Mouse (Mus musculus) limb, embryonic 14.5 days (tissue): ENCODE results near the gene Bmpr2. TPM values are rescaled to one million over a fixed set of nuclear protein-coding genes. Genes with fewer than 3 reads are reported as not detected.

Source experiments
- ATAC-seq: fragments of 200-750 bp; cut with Nextera tagmentation; 2 replicates; pipeline ENCODE4 v1.8.0; 2017; ENCODE audit warnings: low read depth, moderate number of reproducible peaks, moderate TSS enrichment; ENCODE audit not compliant: low FRiP score
- DNase-seq: peaks from one replicate; pipeline ENCODE4 v3.0.0-alpha.2; 2015; ENCODE audit warnings: low spot score
- H3K27ac ChIP-seq: fragments of 300-500 bp; sonication (generic); replicated peaks from 2 replicates; pipeline ENCODE4 v1.5.1; 2014; ENCODE audit warnings: low read depth, mild to moderate bottlenecking, low read length, moderate library complexity, mixed read lengths
- H3K27me3 ChIP-seq: fragments of 300-500 bp; sonication (generic); 2 replicates; pipeline ENCODE4 v1.6.1; 2014; ENCODE audit warnings: low read length, mixed read lengths; ENCODE audit not compliant: control insufficient read depth, insufficient read depth
- H3K36me3 ChIP-seq: fragments of 300-500 bp; sonication (generic); 2 replicates; pipeline ENCODE4 v1.6.1; 2014; ENCODE audit warnings: mild to moderate bottlenecking, low read length, moderate library complexity, mixed read lengths; ENCODE audit not compliant: control insufficient read depth, insufficient read depth
- H3K4me1 ChIP-seq: fragments of 300-500 bp; sonication (generic); 2 replicates; pipeline ENCODE4 v1.6.1; 2014; ENCODE audit warnings: antibody characterized with exemption, low read length, mixed read lengths; ENCODE audit not compliant: control insufficient read depth, insufficient read depth
- H3K4me2 ChIP-seq: fragments of 300-500 bp; sonication (generic); replicated peaks from 2 replicates; pipeline ENCODE4 v1.6.1; 2014; ENCODE audit warnings: low read depth, mild to moderate bottlenecking, low read length, moderate library complexity; ENCODE audit not compliant: severe bottlenecking
- H3K4me3 ChIP-seq: fragments of 300-500 bp; sonication (generic); replicated peaks from 2 replicates; pipeline ENCODE4 v1.5.1; 2014; ENCODE audit warnings: low read length
- H3K9ac ChIP-seq: fragments of 300-500 bp; sonication (generic); 2 replicates; pipeline ENCODE4 v1.6.1; 2014; ENCODE audit warnings: mild to moderate bottlenecking, low read depth, low read length, moderate library complexity; ENCODE audit not compliant: severe bottlenecking
- H3K9me3 ChIP-seq: fragments of 300-500 bp; sonication (generic); 2 replicates; pipeline ENCODE4 v1.6.1; 2016; ENCODE audit warnings: low read length; ENCODE audit not compliant: control insufficient read depth
- POLR2A ChIP-seq: fragments of 200-500 bp; IDR thresholded peaks from 2 replicates; pipeline ENCODE4 v1.8.0; 2012; ENCODE audit warnings: inconsistent platforms, mild to moderate bottlenecking, moderate library complexity, borderline replicate concordance; ENCODE audit not compliant: insufficient read depth, insufficient read length; ENCODE audit errors: extremely low read depth
- WGBS: fragments of 180-500 bp; shearing (Covaris S2); extraction: QIAGEN DNeasy Blood & Tissue Kit; methylation state at CpG from one replicate; pipeline ENCODE4 v1.1.7; 2014; 5-methylcytosine and 5-hydroxymethylcytosine counted together
- polyA plus RNA-seq, 2 experiments: library from polyadenylated mRNA; depleted of rRNA in 1 of 2; stranded (reverse) in 1 of 2; unstranded in 1 of 2; fragments of >200 nt; fragmentation: Nextera tagmentation in 1 of 2; extraction: Ambion mirVana in 1 of 2; gene quantifications; 2 replicates each; pipeline versions ENCODE4 v1.2.1 to v1.2.3; 2012 to 2014

Bmpr2 gene
- polyA plus RNA-seq, 2 experiments = 14.6 to 15.2 TPM

- H3K4me1 ChIP-seq = peaks cover 19% of the 10 kb centered on the region
- TF ChIP-seq POLR2A = peak; percentile 82
Observed at GRCm38 (mm10) chr1:59912413-59913157, 149.4 kb downstream of the Bmpr2 start, which contains the start of gene Fam117b. Fam117b (plus strand) TSS chr1:59913006.

GRCm38 (mm10) chr1:59913195-59913868, 150.1 kb downstream of the Bmpr2 start:
- TF ChIP-seq POLR2A = no peak
- no peak for DNase-seq

More at GRCm38 (mm10) chr1:59912413-59913157, 149.4 kb downstream of the Bmpr2 start, which contains the start of gene Fam117b:
- peak; percentile 97 for DNase-seq
- peak; percentile 98 for ATAC-seq
- H3K9me3 ChIP-seq = no peaks in the 10 kb centered on the region
- H3K36me3 ChIP-seq = no peaks in the 10 kb centered on the region
- peak within 1 kb of the TSS; percentile 84 for H3K9ac ChIP-seq
- no peaks in the 10 kb centered on the region for H3K27me3 ChIP-seq
- H3K4me3 ChIP-seq = peak within 1 kb of the TSS; percentile 81
- peak within 1 kb of the TSS; percentile 81 for H3K27ac ChIP-seq
- peak within 1 kb of the TSS; percentile 66 for H3K4me2 ChIP-seq
- 3% methylated on average over 63 of the region's 72 CpGs for WGBS

GRCm38 (mm10) chr1:59913869-59914225, 150.6 kb downstream of the Bmpr2 start:
- Histone ChIP-seq H3K9me3 (no peaks in the 10 kb centered on the region), H3K36me3 (no peaks in the 10 kb centered on the region), H3K4me3 (peak overlapping the region; percentile 81), H3K27me3 (no peaks in the 10 kb centered on the region), H3K27ac (no peak overlapping the region), H3K4me1 (peaks cover 19% of the 10 kb centered on the region), H3K9ac (peak overlapping the region; percentile 84), H3K4me2 (peak overlapping the region; percentile 66)
- ATAC-seq (no peak), DNase-seq (peak; percentile 13)
- no peak for TF ChIP-seq POLR2A
- 2% methylated on average over 12 of the region's 12 CpGs for WGBS

More at GRCm38 (mm10) chr1:59913195-59913868, 150.1 kb downstream of the Bmpr2 start:
- peak overlapping the region; percentile 81 for H3K27ac ChIP-seq
- H3K4me2 ChIP-seq = peak overlapping the region; percentile 66
- H3K4me1 ChIP-seq = peaks cover 19% of the 10 kb centered on the region
- no peaks in the 10 kb centered on the region for H3K36me3 ChIP-seq
- no peaks in the 10 kb centered on the region for H3K27me3 ChIP-seq
- H3K9me3 ChIP-seq = no peaks in the 10 kb centered on the region
- WGBS = 9% methylated on average over 32 of the region's 98 CpGs
- H3K9ac ChIP-seq = peak overlapping the region; percentile 84
- peak overlapping the region; percentile 81 for H3K4me3 ChIP-seq
- ATAC-seq = peak; percentile 32

GRCm38 (mm10) chr1:59914799-59915198, 151.6 kb downstream of the Bmpr2 start:
- Histone ChIP-seq H3K27ac (no peak overlapping the region), H3K9ac (peak overlapping the region; percentile 84; the same call in 1 of the 2 replicates), H3K4me3 (peak overlapping the region; percentile 81; the same call in 1 of the 2 replicates), H3K4me1 (peaks cover 19% of the 10 kb centered on the region), H3K9me3 (no peaks in the 10 kb centered on the region), H3K27me3 (no peaks in the 10 kb centered on the region), H3K36me3 (no peaks in the 10 kb centered on the region), H3K4me2 (peak overlapping the region; percentile 66)
- no peak for DNase-seq
- WGBS = 60% methylated on average over 3 of the region's 3 CpGs
- no peak for ATAC-seq
- TF ChIP-seq POLR2A = no peak

- Histone ChIP-seq H3K4me1 (peaks cover 19% of the 10 kb centered on the region), H3K4me2 (no peak overlapping the region), H3K27ac (no peak overlapping the region), H3K27me3 (no peaks in the 10 kb centered on the region), H3K9me3 (no peaks in the 10 kb centered on the region), H3K4me3 (no peak overlapping the region), H3K36me3 (no peaks in the 10 kb centered on the region), H3K9ac (no peak overlapping the region)
- no peak for TF ChIP-seq POLR2A
- 75% methylated on average over 10 of the region's 10 CpGs for WGBS
- DNase-seq (peak; percentile 61), ATAC-seq (no peak)
Observed at GRCm38 (mm10) chr1:59915843-59916610, 152.8 kb downstream of the Bmpr2 start.
